Mouse (Mus musculus) kidney, postnatal 0 days (tissue): Measurements from ENCODE around the gene Egfr. TPM values are rescaled to one million over a fixed set of nuclear protein-coding genes. Genes with fewer than 3 reads are reported as not detected.

Source experiments
- ATAC-seq: fragments of 200-750 bp; cut with Nextera tagmentation; replicated peaks from 2 replicates; pipeline ENCODE4 v1.8.0; 2017; ENCODE audit warnings: low read depth, moderate number of reproducible peaks, moderate TSS enrichment, moderate library complexity; ENCODE audit not compliant: low FRiP score
- DNase-seq: peaks from one replicate; pipeline ENCODE4 v3.0.0-alpha.2; 2016; ENCODE audit warnings: low spot score
- H3K27ac ChIP-seq: fragments of 300-500 bp; sonication (generic); 2 replicates; pipeline ENCODE4 v1.5.1; 2014; ENCODE audit warnings: mild to moderate bottlenecking
- H3K27me3 ChIP-seq: fragments of 300-500 bp; sonication (generic); 2 replicates; pipeline ENCODE4 v1.6.1; 2014; ENCODE audit warnings: low read length, mixed read lengths; ENCODE audit not compliant: insufficient read depth
- H3K36me3 ChIP-seq: fragments of 300-500 bp; sonication (generic); 2 replicates; pipeline ENCODE4 v1.6.1; 2014; ENCODE audit warnings: low read length, mixed read lengths; ENCODE audit not compliant: insufficient read depth
- H3K4me1 ChIP-seq: fragments of 300-500 bp; sonication (generic); replicated peaks from 2 replicates; pipeline ENCODE4 v1.6.1; 2014; ENCODE audit warnings: antibody characterized with exemption, low read length, mixed read lengths; ENCODE audit not compliant: insufficient read depth
- H3K4me2 ChIP-seq: fragments of 300-500 bp; sonication (generic); 2 replicates; pipeline ENCODE4 v1.6.1; 2014; ENCODE audit warnings: mild to moderate bottlenecking, low read length, moderate library complexity, mixed read lengths
- H3K4me3 ChIP-seq: fragments of 300-500 bp; sonication (generic); replicated peaks from 2 replicates; pipeline ENCODE4 v1.5.1; 2014; ENCODE audit warnings: low read depth, low read length
- H3K9ac ChIP-seq: fragments of 300-500 bp; sonication (generic); 2 replicates; pipeline ENCODE4 v1.6.1; 2014; ENCODE audit warnings: low read depth, low read length
- H3K9me3 ChIP-seq: fragments of 300-500 bp; sonication (generic); replicated peaks from 2 replicates; pipeline ENCODE4 v1.6.1; 2016; ENCODE audit warnings: low read length, inconsistent platforms, mixed read lengths
- CTCF ChIP-seq: IDR thresholded peaks from 2 replicates; pipeline ENCODE4 v1.5.1; 2016; ENCODE audit warnings: antibody characterized with exemption, low read depth, mild to moderate bottlenecking, moderate library complexity
- WGBS: fragments of 180-500 bp; shearing (Covaris S2); extraction: QIAGEN DNeasy Blood & Tissue Kit; methylation state at CpG from one replicate; pipeline ENCODE4 v1.1.7; 2014; 5-methylcytosine and 5-hydroxymethylcytosine counted together
- polyA plus RNA-seq: library from polyadenylated mRNA; unstranded; fragments of >200 nt; fragmentation: Nextera tagmentation; extraction: Ambion mirVana; gene quantifications from 2 replicates; pipeline ENCODE4 v1.2.1, GENCODE M21; 2015

Gene Egfr
- polyA plus RNA-seq, 1 experiment from 2014 or later = 4.6 TPM

DNA sequence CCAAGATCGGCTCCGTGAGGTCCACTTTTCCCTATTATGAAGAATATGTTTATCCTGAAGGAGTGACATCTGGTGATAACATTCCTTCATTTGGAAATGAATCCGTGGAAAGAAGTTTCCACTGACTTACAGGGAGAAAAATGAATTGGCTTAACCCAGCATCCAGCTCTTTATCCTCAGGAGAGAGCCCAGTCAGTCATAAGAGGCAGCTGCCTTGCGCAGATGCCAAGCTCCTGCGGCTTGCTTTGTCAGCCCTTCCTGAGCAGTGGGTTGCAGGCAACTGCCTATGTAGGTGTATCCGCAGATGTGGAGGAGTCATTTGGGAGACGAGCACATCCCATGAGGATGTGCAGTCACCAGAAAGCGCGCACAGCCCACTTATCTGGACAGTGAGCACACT is 64.4 kb downstream of the Egfr start:
- Histone ChIP-seq H3K27me3 (no peaks in the 10 kb centered on the region), H3K4me1 (no peaks in the 10 kb centered on the region), H3K27ac (no peak overlapping the region), H3K4me2 (no peak overlapping the region), H3K9ac (no peak overlapping the region), H3K4me3 (no peak overlapping the region), H3K36me3 (no peaks in the 10 kb centered on the region), H3K9me3 (no peaks in the 10 kb centered on the region)
- WGBS = 82% methylated on average over 9 of the region's 9 CpGs
- ATAC-seq (no peak), DNase-seq (no peak)
- TF ChIP-seq CTCF = no peak

DNA sequence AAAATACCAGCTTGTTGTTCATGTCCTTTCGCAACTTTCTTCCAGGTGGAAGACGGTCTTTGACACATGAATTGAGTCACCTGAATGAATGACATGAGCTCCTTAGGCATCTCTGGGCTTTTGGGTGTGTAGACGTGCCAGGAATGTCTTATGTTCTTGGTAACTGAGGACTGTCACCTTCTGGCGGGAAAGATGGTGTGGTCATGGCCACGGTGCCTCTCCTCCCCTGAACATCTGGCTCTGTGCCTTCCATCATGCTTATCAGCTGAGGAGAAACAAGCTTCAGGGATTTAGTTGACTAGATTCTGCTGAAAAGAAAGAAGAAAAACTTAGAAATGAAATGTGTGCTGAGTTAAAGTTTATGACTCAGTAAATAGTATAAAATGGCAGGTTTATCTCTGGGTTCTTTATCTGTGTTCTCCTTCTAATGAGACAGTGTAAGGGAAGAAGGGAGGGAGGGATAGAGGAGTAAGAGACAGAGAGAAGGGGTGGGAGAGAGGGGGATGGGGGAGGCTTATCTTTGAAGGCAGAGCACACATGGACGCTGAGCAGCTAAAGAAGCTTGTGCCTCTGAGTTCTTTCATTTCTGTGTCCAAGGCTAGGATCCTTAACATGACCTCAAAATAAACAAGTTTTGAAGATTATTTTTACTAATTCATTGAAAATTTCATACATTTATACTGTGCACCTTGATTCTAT is 65.5 kb downstream of the Egfr start:
- ATAC-seq = no peak
- TF ChIP-seq CTCF = no peak
- no peak overlapping the region for H3K27ac ChIP-seq
- no peak overlapping the region for H3K9ac ChIP-seq
- no peak for DNase-seq
- no peaks in the 10 kb centered on the region for H3K9me3 ChIP-seq
- H3K4me1 ChIP-seq = no peaks in the 10 kb centered on the region
- H3K27me3 ChIP-seq = no peaks in the 10 kb centered on the region
- no peak overlapping the region for H3K4me2 ChIP-seq
- H3K4me3 ChIP-seq = no peak overlapping the region
- no peaks in the 10 kb centered on the region for H3K36me3 ChIP-seq
- 67% methylated on average over 6 of the region's 6 CpGs for WGBS

DNA sequence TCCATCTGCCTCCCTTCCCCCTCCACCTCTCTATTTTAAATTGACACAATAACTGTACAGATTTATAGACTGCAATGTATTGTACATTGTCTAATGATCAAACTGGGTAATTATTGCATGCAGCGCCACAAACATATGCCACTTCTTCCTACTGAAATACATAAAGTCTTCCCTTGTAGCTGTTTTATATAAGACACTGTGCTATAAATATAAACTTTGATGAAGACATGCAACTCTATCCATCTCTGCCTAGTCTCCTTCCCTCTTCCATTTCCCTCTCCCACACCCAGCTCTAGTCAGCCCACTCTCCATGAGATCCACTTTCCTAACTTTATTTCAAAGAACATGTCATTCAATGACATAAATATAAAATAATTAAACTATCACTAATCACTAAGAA is 67.4 kb downstream of the Egfr start:
- no peak overlapping the region for H3K4me2 ChIP-seq
- H3K4me3 ChIP-seq = no peak overlapping the region
- no peaks in the 10 kb centered on the region for H3K4me1 ChIP-seq
- H3K27ac ChIP-seq = no peak overlapping the region
- H3K36me3 ChIP-seq = no peaks in the 10 kb centered on the region
- no peaks in the 10 kb centered on the region for H3K27me3 ChIP-seq
- no peak overlapping the region for H3K9ac ChIP-seq
- no peaks in the 10 kb centered on the region for H3K9me3 ChIP-seq
- no peak for TF ChIP-seq CTCF
- ATAC-seq = no peak
- no peak for DNase-seq
- WGBS = 89% methylated on average over 1 of the region's 1 CpGs

DNA sequence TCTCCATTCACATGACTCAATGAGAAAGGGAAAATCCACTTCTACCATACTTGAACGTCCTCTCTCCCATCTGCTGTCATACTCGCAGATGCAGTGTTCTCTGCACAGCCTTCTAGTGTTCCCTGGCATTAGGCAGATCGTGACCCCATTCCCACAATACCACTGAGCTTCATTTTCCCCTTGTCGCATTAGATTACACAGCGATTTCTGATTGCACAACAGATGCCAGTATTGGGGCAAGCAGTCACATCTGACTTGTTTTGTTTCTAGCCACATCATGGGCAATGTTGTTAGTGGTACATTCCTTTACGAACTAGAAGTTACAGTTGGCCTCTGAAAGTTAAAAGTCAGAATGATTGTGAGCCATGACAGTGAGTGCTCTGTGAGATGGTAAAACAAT is 68.1 kb downstream of the Egfr start:
- H3K4me2 ChIP-seq = no peak overlapping the region
- no peaks in the 10 kb centered on the region for H3K9me3 ChIP-seq
- H3K9ac ChIP-seq = no peak overlapping the region
- 78% methylated on average over 6 of the region's 6 CpGs for WGBS
- TF ChIP-seq CTCF = no peak
- H3K27ac ChIP-seq = no peak overlapping the region
- no peaks in the 10 kb centered on the region for H3K27me3 ChIP-seq
- H3K4me3 ChIP-seq = no peak overlapping the region
- ATAC-seq = no peak
- H3K36me3 ChIP-seq = no peaks in the 10 kb centered on the region
- DNase-seq = no peak
- no peaks in the 10 kb centered on the region for H3K4me1 ChIP-seq

DNA sequence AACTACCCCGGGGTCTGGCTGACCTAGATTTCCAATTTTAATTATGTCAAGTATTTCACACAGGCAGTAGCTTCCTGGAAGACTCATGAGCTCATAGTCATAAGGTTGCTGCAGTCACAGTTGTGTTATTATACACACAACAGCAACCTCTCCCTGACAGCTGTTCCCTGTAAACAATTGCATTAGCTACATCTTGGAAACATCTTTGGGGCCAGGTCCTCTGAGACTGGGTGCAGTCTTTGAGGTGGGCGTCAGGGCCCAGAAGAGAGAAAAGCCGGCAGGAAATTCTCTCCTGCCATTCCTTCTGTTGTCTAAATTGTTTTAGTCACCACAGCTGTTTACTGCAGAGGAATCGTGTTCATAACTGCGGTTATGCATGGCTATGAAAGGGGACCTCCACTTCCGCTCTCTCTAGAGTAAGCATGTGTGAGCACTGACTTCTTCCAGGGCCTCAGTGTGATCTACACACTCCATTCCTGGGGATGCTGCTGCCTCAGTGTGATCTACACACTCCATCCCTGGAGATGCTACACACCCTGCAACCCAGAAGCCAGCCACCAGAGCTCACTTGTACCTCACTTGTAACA is 69.8 kb downstream of the Egfr start:
- no peak overlapping the region for H3K4me3 ChIP-seq
- no peaks in the 10 kb centered on the region for H3K36me3 ChIP-seq
- no peak for ATAC-seq
- H3K9ac ChIP-seq = no peak overlapping the region
- no peaks in the 10 kb centered on the region for H3K27me3 ChIP-seq
- no peak for TF ChIP-seq CTCF
- H3K4me2 ChIP-seq = no peak overlapping the region
- H3K27ac ChIP-seq = no peak overlapping the region
- peak; percentile 63 for DNase-seq
- H3K4me1 ChIP-seq = no peaks in the 10 kb centered on the region
- 72% methylated on average over 6 of the region's 6 CpGs for WGBS
- no peaks in the 10 kb centered on the region for H3K9me3 ChIP-seq

DNA sequence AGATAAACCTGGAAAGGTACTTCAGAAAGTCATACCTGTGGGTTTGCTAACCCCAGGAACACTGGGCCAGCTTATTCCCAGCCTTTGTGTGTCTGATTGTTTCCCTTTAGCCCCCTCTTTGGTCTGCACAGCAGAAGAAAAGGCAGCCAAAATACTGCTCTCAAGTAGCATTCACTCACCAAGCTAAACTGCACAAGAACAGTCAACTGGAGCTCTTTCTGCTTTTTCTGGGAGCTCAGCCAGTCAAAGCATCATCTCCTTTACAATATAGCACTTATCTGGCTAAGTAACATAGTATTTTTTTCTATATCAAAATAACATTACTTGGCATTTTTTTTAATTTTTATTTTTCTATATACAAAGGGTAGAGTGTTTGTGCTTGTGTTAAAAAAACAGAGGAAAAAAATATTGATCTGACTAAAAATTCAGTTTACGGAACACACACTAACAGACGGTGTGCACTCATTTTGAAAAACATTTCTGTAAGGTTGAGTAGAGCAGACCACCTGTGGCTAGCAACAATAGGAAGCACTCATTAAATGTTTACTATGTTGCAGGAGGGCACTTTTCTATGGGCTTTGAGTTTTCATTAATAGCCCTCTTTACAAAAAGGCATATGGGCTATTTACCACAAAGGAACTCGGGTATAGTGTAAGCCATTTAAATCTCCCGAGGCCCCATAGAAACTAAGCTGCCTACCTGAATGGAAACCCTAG is 72.0 kb downstream of the Egfr start:
- no peak for ATAC-seq
- 74% methylated on average over 4 of the region's 4 CpGs for WGBS
- no peaks in the 10 kb centered on the region for H3K36me3 ChIP-seq
- H3K27me3 ChIP-seq = no peaks in the 10 kb centered on the region
- no peak overlapping the region for H3K9ac ChIP-seq
- no peaks in the 10 kb centered on the region for H3K9me3 ChIP-seq
- H3K4me2 ChIP-seq = no peak overlapping the region
- H3K27ac ChIP-seq = no peak overlapping the region
- no peak overlapping the region for H3K4me3 ChIP-seq
- H3K4me1 ChIP-seq = no peaks in the 10 kb centered on the region
- no peak for DNase-seq
- 0 out of 2 replicates have a peak, but pooled peaks have one; percentile 2 for TF ChIP-seq CTCF
